Comparison of ENCODE assay signal across 7 mouse cellular contexts in the genomic region with DNA sequence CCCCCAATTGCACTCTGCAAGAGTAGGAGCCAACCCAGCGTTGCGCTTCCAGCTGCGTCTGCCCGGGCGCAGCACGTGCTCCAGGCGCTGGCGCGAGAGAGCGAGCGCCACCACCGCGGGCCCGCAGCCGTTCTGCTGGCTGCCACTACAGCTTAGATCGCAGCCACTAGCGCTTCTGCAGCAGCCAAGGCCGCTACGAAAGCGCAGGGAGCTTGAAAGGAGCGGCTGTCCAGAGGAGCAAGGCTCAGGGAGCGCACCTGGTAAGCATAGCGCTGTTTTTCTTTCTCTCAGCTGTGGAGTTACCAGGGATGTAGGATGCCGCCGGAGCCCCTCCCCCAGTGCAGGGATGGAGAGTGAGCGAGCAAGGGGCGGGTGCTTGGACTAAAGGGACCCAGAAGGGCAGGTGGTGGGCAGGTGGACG. TPM values are rescaled to one million over a fixed set of nuclear protein-coding genes. Genes with fewer than 3 reads are reported as not detected.
DNase-seq lines count a peak whose midpoint lies in the region; ATAC-seq lines count a peak whose summit lies in the region.

No protein-coding gene starts in this region.

- H3K27me3 ChIP-seq in lung, embryonic 16.5 days (ENCODE audit: control insufficient read depth, insufficient read depth, low read depth, low read length): peaks cover 7% of the 10 kb centered on the region
- peaks cover 28% of the 10 kb centered on the region for H3K27me3 ChIP-seq in embryonic facial prominence, embryonic 12.5 days
- peaks cover 25% of the 10 kb centered on the region for H3K27me3 ChIP-seq in midbrain, embryonic 12.5 days

- H3K27ac ChIP-seq in lung, embryonic 16.5 days (ENCODE audit: low read length): no peak overlapping the region
- H3K27ac ChIP-seq in embryonic facial prominence, embryonic 12.5 days: no peak overlapping the region
- H3K27ac ChIP-seq in midbrain, embryonic 12.5 days (replicated peaks): no peak overlapping the region

- H3K9ac ChIP-seq in lung, embryonic 16.5 days (ENCODE audit: low read length): no peak overlapping the region
- H3K9ac ChIP-seq in embryonic facial prominence, embryonic 12.5 days: no peak overlapping the region
- peak overlapping the region; percentile 58 for H3K9ac ChIP-seq in midbrain, embryonic 12.5 days (replicated peaks)

- no peak for DNase-seq in lung, postnatal 14 days
- DNase-seq in layer of hippocampus, adult 11-12 months (ENCODE audit: low spot score): peak; percentile 64
- DNase-seq in testis, postnatal 10 days (ENCODE audit: low spot score): peak; percentile 38
- no peak for DNase-seq in yolk sac, embryonic 10.5 days (ENCODE audit: low spot score)

- no peaks in the 10 kb centered on the region for H3K36me3 ChIP-seq in lung, embryonic 16.5 days (ENCODE audit: control insufficient read depth, insufficient read depth, low read length)
- H3K36me3 ChIP-seq in embryonic facial prominence, embryonic 12.5 days: no peaks in the 10 kb centered on the region
- H3K36me3 ChIP-seq in midbrain, embryonic 12.5 days: no peaks in the 10 kb centered on the region

- H3K4me3 ChIP-seq in lung, embryonic 16.5 days (ENCODE audit: low read length): peak overlapping the region; percentile 20
- H3K4me3 ChIP-seq in embryonic facial prominence, embryonic 12.5 days: peak overlapping the region; percentile 25
- H3K4me3 ChIP-seq in midbrain, embryonic 12.5 days: peak overlapping the region; percentile 46

- H3K9me3 ChIP-seq in lung, embryonic 16.5 days (ENCODE audit: control insufficient read depth, low read length): no peaks in the 10 kb centered on the region
- no peaks in the 10 kb centered on the region for H3K9me3 ChIP-seq in embryonic facial prominence, embryonic 12.5 days
- H3K9me3 ChIP-seq in midbrain, embryonic 12.5 days: no peaks in the 10 kb centered on the region

- 1% methylated on average over 28 of the region's 28 CpGs for WGBS in lung, embryonic 16.5 days
- under 1% methylated on average over 28 of the region's 28 CpGs for WGBS in embryonic facial prominence, embryonic 12.5 days
- WGBS in midbrain, embryonic 12.5 days: under 1% methylated on average over 27 of the region's 28 CpGs

- no peaks in the 10 kb centered on the region for H3K4me1 ChIP-seq in lung, embryonic 16.5 days (replicated peaks; ENCODE audit: control insufficient read depth, insufficient read depth, low read length)
- no peaks in the 10 kb centered on the region for H3K4me1 ChIP-seq in embryonic facial prominence, embryonic 12.5 days
- no peaks in the 10 kb centered on the region for H3K4me1 ChIP-seq in midbrain, embryonic 12.5 days

- peak overlapping the region; percentile 36; the same call in 1 of the 2 replicates for H3K4me2 ChIP-seq in lung, embryonic 16.5 days (ENCODE audit: low read depth, low read length)
- peak overlapping the region; percentile 46 for H3K4me2 ChIP-seq in embryonic facial prominence, embryonic 12.5 days (replicated peaks)
- peak overlapping the region; percentile 73 for H3K4me2 ChIP-seq in midbrain, embryonic 12.5 days (replicated peaks)

- ATAC-seq in lung, embryonic 16.5 days (ENCODE audit: low read depth): no peak
- peak; percentile 56; the same call in 1 of the 2 replicates for ATAC-seq in embryonic facial prominence, embryonic 12.5 days (ENCODE audit: insufficient number of reproducible peaks, insufficient read depth, low FRiP score, low TSS enrichment)
- peak; percentile 97 for ATAC-seq in midbrain, embryonic 12.5 days (ENCODE audit: low FRiP score, low read depth)

RNA-seq across cellular contexts. Expression of a gene that starts 0.3 kb away (rescaled TPM):
- 0.13 and 0.29 TPM in 2 replicates for polyA plus RNA-seq in lung, embryonic 16.5 days (2015; fragmentation: Nextera tagmentation; extraction: Ambion mirVana)
- polyA plus RNA-seq in embryonic facial prominence, embryonic 12.5 days (2016; fragmentation: Nextera tagmentation; extraction: Ambion mirVana): 0.10 and 0.15 TPM in 2 replicates
- 0.84 and 1.6 TPM in 2 replicates for polyA plus RNA-seq in midbrain, embryonic 12.5 days (2016; fragmentation: Nextera tagmentation; extraction: Ambion mirVana)

Comparison
In these comparisons a context has a peak if more than half of its experiments do, and no peak if none do; other contexts are left out.
1. DNase-seq: peak in layer of hippocampus, adult 11-12 months (single experiment) and testis, postnatal 10 days (single experiment); none in lung, postnatal 14 days (single experiment) and yolk sac, embryonic 10.5 days (single experiment).
2. Peak in every context shown above with its lines, with median percentiles within 50 percentile points of each other: H3K4me2 ChIP-seq and H3K4me3 ChIP-seq.